Mouse (Mus musculus) retina, adult 2 months (tissue): ENCODE measurements at regions not wholly inside any gene's neighbourhood (a gene's known extent, or its start where the extent isn't known, plus 50 kb on each side); places are given as distances from the start of the nearest gene placed in this dataset.

Experiments used
- DNase-seq: peaks from one replicate; pipeline ENCODE4 v3.0.0-alpha.2; 2012; ENCODE audit warnings: low read depth, low spot score

DNA sequence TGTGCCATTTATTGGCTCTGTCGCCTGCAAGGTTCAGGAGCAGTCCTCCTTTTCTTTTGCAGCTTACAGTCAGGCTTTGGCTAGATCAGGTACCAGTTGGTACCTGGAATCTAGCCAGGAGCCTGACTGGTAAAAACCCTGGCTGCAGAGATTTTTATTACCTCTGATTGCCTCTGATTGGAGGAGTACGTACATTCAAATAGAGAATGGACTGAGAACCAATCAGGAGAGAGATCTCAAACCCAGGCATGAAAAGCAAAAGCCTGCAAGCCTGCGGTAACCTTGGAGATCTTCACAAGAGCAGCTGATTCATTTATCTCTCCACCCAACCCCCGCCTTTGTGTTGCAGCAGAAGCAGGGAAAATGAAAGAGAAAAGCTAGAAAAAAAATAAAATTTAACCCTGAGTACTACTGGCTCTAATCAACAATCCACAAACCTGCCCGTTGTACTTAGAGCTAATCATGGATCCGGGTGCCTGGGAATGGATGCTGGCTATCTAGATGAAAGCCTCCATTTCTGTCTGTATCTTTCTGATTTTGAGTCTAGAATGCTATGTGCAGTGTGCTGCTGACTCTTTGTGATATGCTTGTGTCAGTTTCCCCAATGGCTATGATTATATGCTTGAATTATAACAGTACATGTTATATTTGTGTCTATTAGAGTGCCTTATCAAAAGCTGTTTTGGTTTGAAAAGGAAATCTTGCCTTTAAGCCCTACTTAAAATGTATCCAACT, 406.2 kb upstream of the Ndn start:
- peak; percentile 9 for DNase-seq

DNA sequence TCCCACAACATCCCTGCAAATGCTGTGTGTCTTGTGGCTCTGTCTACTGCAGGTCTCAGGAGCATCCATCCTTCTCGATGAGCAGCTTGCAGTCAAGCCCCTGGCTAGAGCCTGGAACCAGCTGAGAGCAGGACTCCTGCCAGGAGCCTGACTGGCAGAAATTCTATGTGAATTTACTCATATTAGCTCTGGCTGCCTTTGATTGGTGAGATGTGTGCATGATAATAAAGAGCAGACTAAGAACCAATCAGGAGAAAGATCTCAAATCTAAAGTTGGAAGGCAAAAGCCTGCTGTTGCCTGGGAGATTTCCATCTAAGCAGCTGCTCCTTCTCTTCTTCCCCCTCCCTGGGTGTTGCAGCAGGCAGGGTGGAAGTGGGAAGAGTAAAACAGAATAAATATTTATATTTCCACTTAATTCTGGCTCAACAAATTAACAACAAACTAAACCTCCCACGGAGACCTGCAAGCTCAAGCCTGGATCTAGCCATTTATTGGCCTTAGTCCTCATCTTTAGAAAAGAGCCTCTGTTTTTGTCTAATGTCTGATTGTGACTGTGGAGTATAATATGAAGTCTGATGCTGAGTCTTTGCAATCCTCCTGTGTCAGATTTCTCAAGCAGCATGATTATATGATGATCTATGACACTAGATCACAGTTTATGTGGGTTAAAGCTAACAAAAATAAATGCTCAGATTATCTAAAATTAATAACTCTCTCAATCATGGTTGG, 364.0 kb upstream of the Ndn start:
- peak; percentile 29 for DNase-seq

DNA sequence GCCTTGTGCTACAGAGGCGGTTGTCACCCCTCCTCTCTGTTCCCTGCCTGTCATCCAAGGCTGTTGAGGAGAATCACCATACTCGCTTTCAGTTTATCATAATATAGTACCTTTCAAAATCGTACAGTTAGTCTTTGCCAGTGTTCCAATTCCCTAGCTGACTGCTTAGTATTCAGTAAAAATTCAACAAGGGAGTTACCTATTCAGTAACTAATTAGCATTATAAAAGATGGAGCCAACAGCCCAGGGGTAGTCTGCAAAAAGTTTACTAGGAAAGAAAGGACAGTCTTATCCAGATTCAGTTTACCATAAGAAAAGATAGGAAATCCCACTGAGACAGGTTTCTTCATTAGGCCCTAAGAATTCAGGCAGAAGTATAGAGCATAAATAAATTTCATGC, 319.7 kb upstream of the Ndn start:
- DNase-seq: no peak

DNA sequence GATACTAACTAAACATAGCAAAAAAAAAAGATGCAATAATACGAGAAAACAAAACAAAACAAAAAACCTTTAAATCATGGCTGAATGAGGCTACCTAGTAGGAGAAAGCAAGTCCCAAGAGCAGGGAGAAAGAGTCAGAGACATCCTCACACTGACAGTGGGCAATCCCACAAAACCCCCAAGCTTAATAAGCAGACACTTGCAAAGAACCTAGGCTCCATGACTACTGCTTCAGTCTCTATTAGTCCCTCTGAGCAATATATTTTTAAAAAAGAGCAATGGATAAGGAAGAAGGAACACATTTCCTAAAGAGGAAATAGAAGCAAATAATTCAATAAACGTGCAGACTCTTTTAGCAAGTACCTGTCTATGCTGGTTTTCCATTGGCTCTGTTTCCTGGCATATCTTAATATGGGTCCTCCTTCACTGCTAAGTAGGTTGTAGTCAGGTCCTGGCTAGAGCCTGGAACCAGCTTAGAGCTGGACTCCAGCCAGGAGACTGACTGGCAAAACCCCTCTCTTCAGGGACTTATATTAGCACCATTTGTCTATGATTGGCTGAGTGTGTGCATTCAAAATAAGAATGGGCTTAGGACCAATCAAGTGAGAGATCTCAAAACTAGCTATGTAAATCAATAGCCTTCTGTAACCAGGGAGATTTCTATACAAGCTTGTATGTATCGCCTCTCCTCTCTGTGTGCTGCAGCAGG, 300.5 kb upstream of the Ndn start:
- DNase-seq: no peak

DNA sequence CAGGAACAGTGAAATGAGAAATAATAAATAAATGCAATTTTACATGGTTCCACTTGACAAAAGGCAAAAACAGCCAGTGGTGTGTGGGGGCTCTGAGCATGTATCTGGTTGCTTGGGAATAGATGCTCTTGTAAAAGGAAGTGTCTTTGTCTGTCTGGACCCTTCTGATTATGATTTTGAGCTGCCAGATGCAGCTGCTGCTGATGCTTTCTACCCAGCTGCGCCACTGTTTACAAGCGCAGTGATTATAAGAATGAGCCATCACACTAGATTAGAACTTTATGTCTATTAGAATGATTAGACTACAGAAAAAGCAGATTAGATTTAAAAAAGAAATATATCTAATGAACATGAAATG, 299.9 kb upstream of the Ndn start:
- no peak for DNase-seq

DNA sequence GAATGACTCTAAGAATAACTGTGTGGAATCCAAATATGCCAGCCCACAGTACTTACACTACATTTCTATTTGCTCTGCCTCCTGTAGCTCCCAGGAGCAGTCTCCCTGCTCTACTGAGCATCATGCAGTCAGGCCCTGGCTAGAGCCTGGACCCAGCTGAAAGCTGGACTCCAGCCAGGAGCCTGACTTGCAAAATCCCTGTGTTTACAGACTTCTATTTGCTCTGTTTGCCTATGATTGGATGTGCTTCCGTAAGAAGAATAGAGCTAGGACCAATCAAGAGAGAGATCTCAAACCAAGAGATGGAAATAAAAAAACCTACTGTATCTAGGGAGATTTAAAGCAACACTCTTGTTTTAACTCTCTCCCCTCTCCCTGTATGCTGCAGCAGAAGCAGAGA, 267.8 kb upstream of the Ndn start:
- DNase-seq: no peak

DNA sequence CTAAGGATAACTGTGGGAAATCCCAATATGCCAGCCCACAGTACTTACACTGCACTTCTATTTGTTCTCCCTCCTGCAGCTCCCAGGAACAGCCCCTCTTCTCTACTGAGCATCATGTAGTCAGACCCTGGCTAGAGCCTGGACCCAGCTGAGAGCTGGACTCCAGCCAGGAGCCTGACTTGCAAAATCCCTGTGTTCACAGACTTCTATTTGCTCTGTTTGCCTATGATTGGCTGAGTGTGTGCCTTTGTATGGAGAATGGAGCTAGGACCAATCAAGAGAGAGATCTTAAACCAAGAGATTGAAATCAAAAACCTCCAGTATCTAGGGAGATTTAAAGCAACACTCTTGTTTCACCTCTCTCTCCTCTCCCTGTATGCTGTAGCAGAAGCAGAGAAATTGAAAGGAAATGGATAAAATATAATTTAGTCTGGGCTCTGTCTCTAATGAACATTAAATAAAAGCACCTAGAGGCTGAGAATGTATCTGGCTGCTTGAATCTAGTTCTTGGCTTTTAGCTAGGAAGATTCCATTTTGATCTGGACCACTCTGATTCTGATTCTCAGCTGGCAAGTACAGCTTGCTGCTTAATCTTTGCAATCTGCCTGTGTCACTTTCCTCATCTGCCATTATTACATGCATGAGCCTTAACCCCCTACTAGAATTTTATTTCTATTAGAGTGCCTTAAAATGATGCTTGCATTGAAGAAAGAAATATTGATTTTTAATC, 261.1 kb upstream of the Ndn start:
- no peak for DNase-seq
